Mouse (Mus musculus) layer of hippocampus, adult 8-10 months (tissue): ENCODE measurements at regions not wholly inside any gene's neighbourhood (a gene's known extent, or its start where the extent isn't known, plus 50 kb on each side); places are given as distances from the start of the nearest gene placed in this dataset.
A peak's percentile ranks its signal among the peaks of the same experiment; 100 is the strongest.

Source experiments
- DNase-seq, 2 experiments: peaks; one replicate each; pipeline ENCODE4 v3.0.0; 2022; ENCODE audit warnings: low spot score in 2 of 2

DNA sequence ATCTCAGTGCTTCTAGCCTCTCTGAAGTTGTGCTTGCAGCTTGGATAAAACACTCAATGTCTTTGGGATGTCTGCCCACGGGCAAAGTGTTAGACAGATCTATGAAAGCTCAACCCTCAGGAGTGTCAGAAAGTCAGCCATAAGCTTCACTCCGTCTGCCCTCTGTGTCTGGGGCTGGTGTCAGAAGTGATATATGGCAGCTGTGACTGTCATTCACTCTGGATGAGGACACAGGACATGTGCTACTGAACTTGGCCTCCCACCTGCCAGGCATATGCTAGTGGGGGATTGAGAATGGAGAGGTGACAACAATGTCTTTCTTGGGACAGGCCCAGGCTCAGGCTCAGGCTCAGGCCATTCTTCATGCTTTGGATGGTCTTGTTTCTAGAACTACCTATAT lies 366.7 kb downstream of the Eipr1 start:
- no peak for DNase-seq

DNA sequence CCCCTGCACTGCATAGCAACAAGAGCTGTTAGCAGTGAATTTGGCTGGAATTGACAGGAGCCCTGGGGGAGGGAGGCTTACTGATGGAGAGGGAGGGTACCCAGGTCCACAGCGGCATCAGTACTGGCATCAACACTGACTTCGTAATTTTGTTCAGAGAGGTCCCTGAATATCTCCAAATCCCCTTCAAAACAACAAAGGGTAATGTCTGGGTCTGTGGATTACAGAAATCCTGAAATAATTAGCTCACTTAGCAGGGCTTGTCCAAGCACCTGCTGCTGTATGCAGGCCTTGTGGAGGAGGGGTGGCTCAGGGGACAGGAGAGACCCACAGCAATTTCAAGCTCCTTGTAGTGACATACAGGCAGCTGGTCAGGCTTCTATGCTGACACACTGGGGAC lies 369.6 kb downstream of the Eipr1 start:
- DNase-seq, result no peak

DNA sequence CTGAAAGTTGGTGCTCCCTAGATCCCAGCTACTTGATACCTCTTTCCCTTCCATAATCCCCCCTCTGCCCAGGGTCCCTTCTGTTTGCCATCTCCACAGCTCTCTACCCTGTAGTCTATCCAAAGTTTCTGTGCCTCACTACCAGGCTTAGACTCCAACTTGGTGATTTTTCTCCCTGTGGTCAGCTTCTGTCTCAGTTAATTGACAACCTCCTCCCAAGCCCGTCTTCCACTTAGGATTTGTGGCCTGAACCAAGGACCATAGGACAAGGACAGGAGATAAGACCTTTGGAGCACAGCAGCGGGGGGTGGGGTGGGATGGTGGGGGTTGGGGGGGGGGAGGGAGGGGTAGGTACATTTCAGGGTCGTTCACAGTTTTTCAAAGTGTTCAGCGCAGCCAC lies 371.3 kb downstream of the Eipr1 start:
- DNase-seq, result no peak

DNA sequence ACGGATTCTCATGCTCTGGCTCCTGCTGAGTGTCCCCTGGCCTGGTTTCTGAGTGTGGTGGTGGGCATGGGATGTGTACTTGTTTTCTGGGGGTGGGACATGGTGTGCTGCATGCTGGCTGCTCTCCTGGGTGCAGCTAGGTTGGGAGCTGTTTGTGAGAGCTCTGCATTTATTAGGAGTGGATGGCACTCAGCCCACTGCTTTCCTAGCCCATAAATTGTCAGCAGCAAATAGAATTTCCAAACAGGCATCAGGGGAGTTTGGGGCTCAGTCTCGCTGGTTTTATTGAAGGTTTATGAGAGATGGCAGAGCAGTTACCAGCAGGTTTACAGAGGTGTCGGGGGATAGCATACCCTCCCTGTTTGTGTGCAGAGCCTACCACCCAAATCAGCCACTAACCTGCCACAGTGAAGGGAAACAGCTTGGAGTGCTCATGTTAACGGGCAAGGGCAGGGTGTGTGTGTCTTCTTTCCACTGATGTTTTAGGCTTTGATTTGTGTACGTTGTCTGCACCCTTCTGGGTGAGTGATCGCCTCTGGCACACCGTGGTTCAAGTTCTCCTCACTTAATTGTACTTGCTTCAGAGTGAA lies 372.6 kb downstream of the Eipr1 start:
- DNase-seq, result peak in 1 of 2 experiments; percentile 31

DNA sequence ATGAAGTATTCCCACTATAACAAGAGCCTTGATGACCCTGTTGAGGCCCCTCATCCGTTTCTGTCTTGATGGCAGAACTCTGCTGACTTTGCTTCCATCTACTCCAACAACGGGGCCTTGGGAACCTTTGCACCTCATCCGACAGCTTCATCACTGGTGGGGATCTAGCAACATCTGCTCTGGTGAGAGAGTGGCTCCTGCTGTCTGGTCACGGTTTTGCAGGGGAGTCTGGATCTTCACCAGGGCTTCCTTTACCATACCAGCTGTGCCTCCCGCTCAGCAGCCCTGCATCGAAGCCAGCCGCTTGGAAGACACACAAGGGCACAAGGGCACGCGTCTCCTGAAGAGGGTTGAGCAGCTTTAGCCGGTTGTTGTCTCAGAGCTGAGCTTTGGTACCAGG lies 377.2 kb downstream of the Eipr1 start:
- DNase-seq, result peak in 1 of 2 experiments; percentile 37

DNA sequence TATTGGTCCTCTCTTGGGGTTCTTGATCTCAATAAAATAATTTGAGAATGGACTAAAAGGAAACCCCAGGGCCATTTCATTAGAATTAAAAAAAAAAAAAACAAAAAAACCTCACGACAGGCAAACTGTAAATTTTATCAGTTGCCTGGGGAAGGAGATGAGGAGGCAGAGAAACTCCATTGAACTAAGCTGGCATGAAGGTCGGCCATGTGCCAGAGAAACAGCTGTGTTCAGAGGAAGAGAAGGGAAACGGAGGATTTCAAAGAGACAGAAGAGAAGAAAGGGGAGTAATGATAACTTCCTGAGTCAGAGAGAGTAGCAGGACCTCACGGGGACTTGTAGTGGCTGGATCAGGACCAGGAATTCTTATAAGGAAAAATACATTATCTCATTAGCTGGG lies 377.7 kb downstream of the Eipr1 start:
- no peak for DNase-seq

DNA sequence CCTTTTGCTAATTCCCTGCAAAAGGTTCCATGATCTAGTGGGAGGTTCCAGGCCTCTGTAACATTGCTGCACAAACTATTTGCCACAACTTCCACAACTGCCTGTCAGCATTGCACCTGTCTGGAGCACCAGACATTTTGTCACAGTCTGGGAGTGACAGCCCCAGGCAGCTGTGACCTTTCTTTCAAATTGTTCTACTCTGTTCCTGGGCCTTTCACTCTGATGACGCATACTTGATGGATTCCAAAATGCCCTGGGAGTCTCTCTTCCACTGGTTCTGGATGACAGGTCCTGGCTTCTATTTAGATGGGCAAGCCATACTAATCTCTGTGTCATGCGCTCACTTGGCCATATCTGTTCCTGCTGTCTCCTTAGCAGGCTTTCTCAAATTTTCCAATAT lies 382.7 kb downstream of the Eipr1 start:
- DNase-seq, result no peak

DNA sequence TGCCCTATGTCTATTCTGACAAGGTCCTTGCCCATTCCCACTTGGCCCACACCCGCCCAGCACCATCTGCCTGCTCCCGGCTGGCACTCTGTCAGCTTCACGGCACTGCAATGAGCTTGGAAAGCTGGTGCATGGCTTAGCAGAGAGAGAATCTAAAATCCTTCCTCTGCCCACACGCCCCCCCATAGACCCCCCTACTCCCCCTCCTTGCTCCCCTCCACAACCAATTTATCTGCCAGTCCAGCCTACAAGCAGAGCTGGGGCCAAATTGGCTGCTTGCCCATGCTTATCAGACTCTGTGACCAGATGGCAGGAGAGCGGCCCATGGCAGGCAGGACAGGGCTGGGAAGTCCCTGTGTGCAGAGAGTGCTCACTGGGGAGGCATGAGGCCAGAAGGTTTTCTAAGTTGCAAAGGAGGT lies 385.3 kb downstream of the Eipr1 start:
- peak; percentile 60 to 71 for DNase-seq

DNA sequence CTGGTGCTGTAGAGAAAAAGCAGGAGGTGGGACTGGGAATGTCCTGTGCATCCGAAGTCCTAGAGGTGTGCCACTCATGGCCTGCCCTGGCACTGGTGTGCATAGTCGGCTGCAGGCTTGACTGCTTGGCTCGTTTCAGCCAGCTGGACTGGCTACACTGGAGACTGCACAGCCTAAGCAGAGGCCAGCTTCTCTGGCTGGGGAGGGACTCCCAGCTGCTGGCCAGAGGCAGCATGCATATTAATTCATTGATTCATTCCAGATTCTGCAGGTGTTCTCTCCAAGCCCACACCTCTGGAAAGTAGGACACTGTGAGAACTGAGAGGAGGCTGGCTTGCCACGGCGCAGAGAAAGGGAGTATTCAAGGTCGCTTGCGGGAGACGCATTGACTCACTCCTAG lies 385.9 kb downstream of the Eipr1 start:
- no peak for DNase-seq

DNA sequence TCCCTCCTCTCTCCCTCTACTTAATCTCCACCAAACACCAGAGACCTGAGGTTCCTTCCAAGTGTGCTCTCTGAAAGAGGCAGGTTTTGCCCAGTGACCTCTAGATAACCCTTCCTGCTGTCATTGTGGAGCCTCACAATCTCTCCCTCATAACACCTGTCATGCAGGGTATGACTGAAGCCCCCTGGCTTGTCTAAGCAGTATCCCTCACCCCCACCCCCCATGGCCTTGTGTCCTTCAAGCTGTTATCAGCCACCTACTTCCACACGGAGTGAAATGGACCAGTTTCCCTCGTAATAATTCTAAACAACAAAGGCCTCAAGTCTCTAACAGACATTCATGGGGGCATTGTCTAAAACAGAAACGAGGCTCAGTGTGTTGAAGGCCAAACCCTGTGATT lies 387.6 kb upstream of the Myt1l start:
- no peak for DNase-seq

DNA sequence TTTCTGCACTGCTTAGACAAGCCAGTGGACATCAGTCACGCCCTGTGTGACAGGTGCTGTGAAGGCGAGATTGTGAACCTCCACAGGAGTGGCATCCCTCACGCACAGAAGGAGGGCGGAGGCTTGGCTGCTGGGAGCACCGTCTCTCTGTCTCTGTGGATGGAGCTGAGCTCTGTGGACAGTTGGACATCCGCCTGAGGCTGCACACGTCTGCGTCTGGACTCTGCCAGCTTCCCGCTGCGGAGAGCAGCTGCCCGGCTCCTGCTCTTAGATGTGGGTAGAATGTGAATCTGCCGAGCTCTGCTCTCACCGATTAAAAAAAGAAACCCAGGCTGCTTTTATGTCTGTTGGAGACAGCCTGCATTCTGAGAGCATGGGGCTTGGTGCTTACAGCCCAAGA lies 387.1 kb upstream of the Myt1l start:
- DNase-seq, result peak; percentile 77

DNA sequence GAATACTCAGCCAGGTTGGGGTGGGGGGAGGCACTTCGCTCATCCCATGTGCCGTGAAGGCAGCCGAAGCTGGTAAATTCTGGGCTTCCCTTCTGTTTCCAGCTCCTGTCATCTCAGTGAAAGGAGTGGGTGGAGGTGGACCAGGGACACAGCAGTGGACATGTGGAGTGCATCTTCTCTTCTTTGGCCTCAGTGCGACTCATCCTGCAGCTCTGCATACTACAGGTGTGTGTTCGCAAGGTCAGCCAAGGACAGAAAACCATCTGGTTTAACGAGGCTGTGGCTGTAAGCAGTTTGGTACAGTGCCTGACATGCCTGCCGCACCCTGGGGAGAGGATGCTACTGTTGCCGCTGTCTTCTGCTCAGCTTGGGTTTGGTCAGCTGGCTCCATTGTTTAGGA lies 386.3 kb upstream of the Myt1l start:
- DNase-seq, result peak in 1 of 2 experiments; percentile 29

DNA sequence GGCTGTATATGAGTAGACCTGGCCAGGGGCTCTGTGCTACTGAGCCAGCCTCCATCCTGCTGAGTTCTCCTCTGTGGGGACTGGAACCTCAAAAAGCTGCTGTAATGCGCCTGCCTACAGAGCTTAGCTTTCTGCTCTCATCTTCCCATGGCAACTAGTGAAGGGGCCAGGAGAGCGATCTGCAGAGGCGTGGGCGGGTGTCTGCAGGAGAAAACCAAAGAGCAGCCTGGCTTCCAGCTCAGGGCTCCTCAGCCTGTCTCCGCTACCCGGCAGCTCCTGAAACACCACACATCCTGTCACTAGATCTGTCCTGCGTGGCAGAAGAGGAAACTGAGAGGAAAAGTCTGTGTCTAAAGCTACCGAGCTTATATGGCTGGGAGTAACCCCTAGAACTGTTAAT lies 384.9 kb upstream of the Myt1l start:
- DNase-seq, result peak; percentile 73 to 84

DNA sequence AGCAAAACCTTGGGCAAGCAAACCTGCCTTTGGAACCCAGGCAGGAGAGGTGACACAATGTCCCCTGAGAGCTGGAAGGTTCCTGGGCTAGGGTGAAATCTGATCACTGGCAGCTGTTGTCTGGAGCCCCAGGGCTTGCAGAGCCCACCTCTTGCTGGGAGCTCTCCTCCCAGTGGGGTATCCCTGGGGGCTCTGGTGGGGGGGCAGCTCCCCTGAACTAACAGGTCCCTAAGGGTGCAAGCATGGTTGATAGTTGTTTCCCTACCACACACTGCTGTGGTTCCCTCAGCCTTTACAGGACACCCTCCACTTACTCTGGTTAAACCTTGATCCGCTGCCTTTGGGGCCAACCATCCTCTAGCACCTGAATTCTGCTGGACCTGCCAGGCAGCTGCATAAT lies 367.3 kb upstream of the Myt1l start:
- DNase-seq, result no peak

DNA sequence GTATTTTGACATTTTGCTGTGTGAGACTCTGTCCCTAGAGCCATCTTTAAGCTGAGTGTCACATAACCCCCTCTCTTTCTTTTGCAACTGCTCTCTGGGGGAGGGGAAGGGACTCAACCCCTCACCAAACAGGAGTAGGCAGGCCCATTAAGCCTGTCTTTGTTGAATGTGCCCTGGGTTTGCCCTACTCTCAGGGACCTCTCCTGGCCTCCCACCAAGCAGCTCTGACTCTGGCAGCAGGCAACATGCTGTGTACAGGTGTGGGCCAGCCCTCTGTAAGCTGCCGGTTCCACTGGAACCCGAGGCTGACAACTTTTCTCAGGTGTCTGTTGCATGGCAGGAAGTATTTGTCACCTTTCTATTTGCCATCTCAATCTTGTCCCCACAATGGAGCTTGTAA lies 366.6 kb upstream of the Myt1l start:
- no peak for DNase-seq

DNA sequence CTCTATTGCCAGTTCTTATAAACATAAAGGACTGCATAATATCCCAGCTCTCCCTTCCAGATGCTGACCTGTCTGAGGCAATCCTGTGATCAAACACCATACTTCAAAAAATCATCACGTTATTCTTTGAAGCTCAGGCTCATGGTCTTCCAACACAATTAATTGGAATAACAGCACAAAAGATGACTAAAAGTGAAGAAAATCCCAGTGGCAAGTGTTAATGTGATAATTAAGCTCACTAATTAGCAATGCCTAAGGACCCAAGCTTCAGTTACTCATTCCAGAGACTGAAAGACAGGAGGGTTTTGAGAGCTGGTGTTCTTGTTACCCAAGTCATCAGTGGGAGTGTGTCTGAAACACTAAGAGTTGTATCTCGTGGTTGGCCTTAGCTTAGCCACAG lies 363.5 kb upstream of the Myt1l start:
- DNase-seq, result no peak

DNA sequence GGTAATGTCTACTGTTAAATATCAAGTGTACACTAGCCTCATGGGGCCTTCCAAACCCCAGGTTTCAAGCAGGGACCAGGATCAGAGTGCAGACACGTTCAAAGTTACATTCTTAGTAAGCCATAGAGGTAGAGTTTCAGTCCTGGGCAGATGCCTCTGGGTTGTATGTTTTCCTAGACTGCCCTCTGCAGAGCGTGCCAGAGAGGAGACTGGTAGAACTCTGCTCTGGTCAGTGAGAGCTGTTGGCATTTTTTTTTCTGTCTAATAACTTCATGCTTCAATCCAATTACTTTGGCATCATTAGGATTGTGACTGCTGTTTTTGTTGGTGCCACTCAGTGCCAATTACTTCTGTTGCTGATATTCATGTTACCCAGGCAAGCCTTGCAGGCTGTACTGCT lies 361.9 kb upstream of the Myt1l start:
- no peak for DNase-seq

DNA sequence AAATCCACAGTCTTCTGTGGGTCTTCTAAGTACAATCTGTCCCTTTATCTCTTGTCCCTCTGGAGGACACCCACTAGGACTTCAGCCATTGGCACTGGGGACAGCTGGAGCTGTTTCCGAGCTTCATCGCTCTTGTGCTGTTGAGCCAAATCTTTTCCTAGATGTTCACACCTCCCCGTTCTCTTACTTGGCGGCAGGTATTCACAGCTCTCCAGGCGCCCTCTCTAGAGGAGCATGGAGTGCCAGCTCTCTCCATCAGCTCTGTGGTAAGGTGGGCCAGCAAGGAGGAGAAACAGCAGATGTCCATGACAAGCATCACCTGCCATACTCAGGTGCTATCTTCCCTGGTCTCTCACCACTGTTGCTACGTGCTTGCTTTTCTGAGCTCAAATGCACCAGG lies 360.3 kb upstream of the Myt1l start:
- DNase-seq, result peak in 1 of 2 experiments; percentile 22

DNA sequence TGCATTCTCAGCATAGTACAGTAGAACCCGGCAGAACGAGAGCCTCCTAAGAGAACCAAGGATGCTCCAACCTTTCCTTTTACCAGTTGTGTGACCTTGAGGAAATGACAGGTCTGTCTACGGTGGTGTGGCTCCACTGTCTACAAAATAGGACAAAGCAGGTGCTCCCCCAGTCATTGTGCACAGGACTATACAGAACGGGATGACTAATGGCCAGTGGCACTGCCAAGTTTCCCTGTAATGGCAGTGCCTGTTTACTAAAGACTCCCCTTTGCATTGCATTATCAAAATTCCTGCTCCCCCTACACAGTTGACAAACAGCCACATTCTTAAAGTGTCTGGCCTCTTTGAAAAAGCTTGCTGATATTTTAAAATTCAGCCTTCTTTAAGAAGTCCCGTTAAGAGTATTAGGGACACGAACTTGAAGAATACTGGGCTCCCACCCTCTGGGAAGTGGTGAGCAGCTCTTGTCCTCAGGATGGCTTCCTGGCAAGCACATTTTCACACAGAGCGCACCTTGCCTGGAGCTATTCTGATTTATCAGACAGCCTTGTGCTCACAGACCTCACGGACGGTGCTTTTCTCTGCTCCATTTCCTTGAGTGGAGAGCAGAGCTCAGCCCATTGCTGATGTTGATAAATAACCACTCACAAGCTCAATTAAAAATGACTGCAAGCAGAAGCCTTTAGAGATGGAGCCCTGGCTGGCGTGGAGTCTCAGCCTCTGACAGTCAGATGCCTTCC lies 352.3 kb upstream of the Myt1l start:
- DNase-seq, result no peak

DNA sequence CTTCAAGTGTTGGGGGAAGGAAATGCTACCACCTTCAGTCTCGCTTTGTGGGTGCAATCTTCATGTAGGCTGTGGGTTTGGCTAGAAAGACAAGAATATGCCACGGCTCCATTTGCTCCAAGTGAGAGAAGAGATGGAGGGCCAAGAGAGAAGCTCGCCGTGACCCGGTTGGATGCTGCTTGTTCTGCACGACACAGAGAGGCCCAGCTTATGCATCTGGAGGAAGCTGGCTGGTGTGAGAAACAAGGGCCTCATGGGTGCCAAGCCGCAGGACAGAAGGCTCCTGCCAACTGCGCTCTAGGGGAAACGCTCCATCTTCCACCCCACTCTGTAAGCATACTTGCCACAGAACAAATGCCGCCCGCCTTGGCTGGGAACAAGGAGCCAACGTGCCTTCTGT lies 351.0 kb upstream of the Myt1l start:
- peak in 1 of 2 experiments; percentile 19 for DNase-seq

DNA sequence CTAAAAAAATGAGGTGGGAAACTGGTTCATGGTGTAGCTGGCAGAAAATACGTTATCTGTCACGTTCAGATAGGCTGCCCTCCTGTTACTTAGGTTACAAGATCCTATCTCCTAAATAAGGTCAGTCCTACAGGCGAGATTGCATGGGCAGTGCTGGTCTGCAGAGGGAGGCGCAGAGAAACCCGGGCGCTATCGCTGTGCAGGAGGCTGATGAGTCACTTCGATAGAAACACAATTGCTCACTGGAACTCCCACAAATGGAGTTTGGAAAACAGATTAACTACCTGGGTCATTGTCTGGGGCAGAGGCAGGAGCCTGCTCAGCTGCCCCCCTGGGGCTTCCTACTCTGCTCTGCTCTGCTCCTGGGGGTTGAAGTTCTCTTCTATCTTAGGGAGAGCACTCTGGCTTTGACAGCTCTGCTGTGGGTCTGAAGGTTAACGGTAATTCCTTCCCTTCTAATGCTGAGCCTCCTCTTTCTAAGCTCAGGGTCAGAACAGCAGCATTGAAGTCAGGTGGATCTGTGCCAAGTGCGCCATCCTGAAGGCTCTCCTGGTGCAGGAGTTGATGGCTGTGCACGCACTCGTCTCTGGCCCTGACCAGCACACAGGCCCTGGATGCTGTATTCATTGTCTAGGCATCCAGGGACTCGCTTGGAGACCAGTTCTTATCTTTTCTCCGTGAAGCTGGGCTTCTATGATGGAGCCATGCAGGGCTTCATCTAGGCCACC lies 349.9 kb upstream of the Myt1l start:
- DNase-seq, result no peak

DNA sequence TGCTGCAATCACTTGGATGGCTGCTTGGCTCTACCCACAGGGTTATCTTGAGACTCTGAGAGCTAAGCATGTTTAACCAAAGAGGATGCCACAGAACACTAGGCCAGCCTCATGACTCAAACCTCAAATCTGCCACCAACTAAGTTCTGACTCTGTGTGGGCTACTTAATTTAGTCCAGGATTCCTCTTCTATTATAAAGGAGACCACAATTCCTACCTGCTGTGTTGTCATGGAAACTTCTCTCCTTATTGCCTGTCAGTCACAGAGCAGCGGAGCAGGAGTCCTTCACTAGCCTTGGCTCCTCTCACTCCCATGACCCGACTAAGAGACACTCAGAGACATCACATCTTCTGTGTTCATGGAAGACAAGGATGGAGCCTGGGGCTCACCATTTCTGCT lies 348.8 kb upstream of the Myt1l start:
- no peak for DNase-seq

DNA sequence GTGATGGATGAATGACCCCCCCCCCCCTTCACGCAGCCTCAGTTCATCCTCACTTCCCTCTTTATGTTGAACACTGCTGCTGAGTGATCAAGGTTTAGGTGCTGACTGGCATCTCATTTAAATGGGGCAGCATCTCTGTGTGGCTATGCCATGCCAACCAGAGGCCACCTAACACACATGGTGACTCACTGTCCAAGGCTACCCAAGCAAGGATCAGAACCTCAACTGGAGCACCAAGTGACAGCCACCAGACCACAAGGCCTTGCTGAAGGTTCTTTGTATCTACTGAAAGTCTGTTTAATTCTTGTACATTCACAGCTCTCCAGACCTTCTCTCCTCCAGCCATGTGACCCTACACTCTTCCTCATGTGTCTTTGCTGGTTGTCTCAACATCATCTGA lies 347.6 kb upstream of the Myt1l start:
- no peak for DNase-seq
